Mouse (Mus musculus): ENCODE measurements around the gene Coq10a. TPM values are rescaled to one million over a fixed set of nuclear protein-coding genes. Genes with fewer than 3 reads are reported as not detected.

The Coq10a gene
- 19.4 and 20.4 TPM in 2 replicates for polyA plus RNA-seq (2015; fragmentation: Nextera tagmentation; extraction: Ambion mirVana)

- WGBS, result under 1% methylated on average over 78 of the region's 87 CpGs
- H3K4me3 ChIP-seq (replicated peaks), result peak within 1 kb of the TSS; percentile 81
Measured at GRCm38 (mm10) chr10:128368402-128369217, at the start of gene Coq10a. TSS of gene Coq10a (minus strand) at chr10:128368997.

GRCm38 (mm10) chr10:128414848-128415247 lies 46.1 kb upstream of the Coq10a start:
- H3K4me1 ChIP-seq, result peaks cover 32% of the 10 kb centered on the region
- ATAC-seq (ENCODE audit: insufficient number of reproducible peaks, low FRiP score, low TSS enrichment, low read depth), result no peak
- H3K9me3 ChIP-seq (replicated peaks), result no peaks in the 10 kb centered on the region
- no peak overlapping the region for H3K27ac ChIP-seq (replicated peaks)
- no peak overlapping the region for H3K4me2 ChIP-seq (replicated peaks)
- no peak overlapping the region for H3K4me3 ChIP-seq (replicated peaks)
- no peaks in the 10 kb centered on the region for H3K27me3 ChIP-seq
- 94% methylated on average over 5 of the region's 5 CpGs for WGBS
- H3K36me3 ChIP-seq, result peaks cover 51% of the 10 kb centered on the region
- no peak overlapping the region for H3K9ac ChIP-seq

More at GRCm38 (mm10) chr10:128368402-128369217, at the start of gene Coq10a:
- Histone ChIP-seq H3K4me2 (replicated peaks) (peak within 1 kb of the TSS; percentile 89), H3K36me3 (peaks cover 16% of the 10 kb centered on the region), H3K9ac (peak within 1 kb of the TSS; percentile 58), H3K9me3 (replicated peaks) (no peaks in the 10 kb centered on the region), H3K4me1 (peaks cover 16% of the 10 kb centered on the region), H3K27ac (replicated peaks) (peak within 1 kb of the TSS; percentile 98), H3K27me3 (no peaks in the 10 kb centered on the region)
- peak; percentile 94 for ATAC-seq (ENCODE audit: insufficient number of reproducible peaks, low FRiP score, low TSS enrichment, low read depth)

GRCm38 (mm10) chr10:128413076-128413475 lies 44.3 kb upstream of the Coq10a start:
- no peaks in the 10 kb centered on the region for H3K27me3 ChIP-seq
- ATAC-seq (ENCODE audit: insufficient number of reproducible peaks, low FRiP score, low TSS enrichment, low read depth), result no peak
- H3K9me3 ChIP-seq (replicated peaks), result no peaks in the 10 kb centered on the region
- peak overlapping the region; percentile 93; the same call in 1 of the 2 replicates for H3K4me2 ChIP-seq (replicated peaks)
- WGBS, result 53% methylated on average over 1 of the region's 1 CpGs
- peak overlapping the region; percentile 96; the same call in 1 of the 2 replicates for H3K4me3 ChIP-seq (replicated peaks)
- peaks cover 41% of the 10 kb centered on the region for H3K36me3 ChIP-seq
- no peak overlapping the region for H3K27ac ChIP-seq (replicated peaks)
- H3K9ac ChIP-seq, result no peak overlapping the region
- H3K4me1 ChIP-seq, result peaks cover 40% of the 10 kb centered on the region

GRCm38 (mm10) chr10:128412558-128412957 lies 43.8 kb upstream of the Coq10a start:
- Histone ChIP-seq H3K9me3 (replicated peaks) (no peaks in the 10 kb centered on the region), H3K4me3 (replicated peaks) (peak overlapping the region; percentile 96), H3K9ac (peak overlapping the region; percentile 78; the same call in 1 of the 2 replicates), H3K36me3 (peaks cover 43% of the 10 kb centered on the region), H3K27ac (replicated peaks) (peak overlapping the region; percentile 98), H3K4me1 (peaks cover 40% of the 10 kb centered on the region), H3K27me3 (no peaks in the 10 kb centered on the region), H3K4me2 (replicated peaks) (peak overlapping the region; percentile 93)
- 31% methylated on average over 1 of the region's 1 CpGs for WGBS
- no peak for ATAC-seq (ENCODE audit: insufficient number of reproducible peaks, low FRiP score, low TSS enrichment, low read depth)

- peak overlapping the region; percentile 78 for H3K9ac ChIP-seq
- under 1% methylated on average over 14 of the region's 14 CpGs for WGBS
- no peaks in the 10 kb centered on the region for H3K9me3 ChIP-seq (replicated peaks)
- H3K27ac ChIP-seq (replicated peaks), result peak overlapping the region; percentile 98
- H3K36me3 ChIP-seq, result peaks cover 39% of the 10 kb centered on the region
- no peaks in the 10 kb centered on the region for H3K27me3 ChIP-seq
- peak overlapping the region; percentile 96 for H3K4me3 ChIP-seq (replicated peaks)
- no peak for ATAC-seq (ENCODE audit: insufficient number of reproducible peaks, low FRiP score, low TSS enrichment, low read depth)
- peaks cover 40% of the 10 kb centered on the region for H3K4me1 ChIP-seq
- peak overlapping the region; percentile 93 for H3K4me2 ChIP-seq (replicated peaks)
Measured at GRCm38 (mm10) chr10:128412055-128412381, 43.2 kb upstream of the Coq10a start.

GRCm38 (mm10) chr10:128411211-128412054 lies 42.6 kb upstream of the Coq10a start, which contains the start of the genes Nabp2 and Rnf41:
TSS of gene Nabp2 (minus strand) at chr10:128411492.
TSS of gene Rnf41 (plus strand) at chr10:128411657.
- Histone ChIP-seq H3K9ac (peak within 1 kb of the TSS; percentile 78), H3K9me3 (replicated peaks) (no peaks in the 10 kb centered on the region), H3K27ac (replicated peaks) (peak within 1 kb of the TSS; percentile 98), H3K4me2 (replicated peaks) (peak within 1 kb of the TSS; percentile 93), H3K27me3 (no peaks in the 10 kb centered on the region), H3K4me3 (replicated peaks) (peak within 1 kb of the TSS; percentile 96), H3K4me1 (peaks cover 40% of the 10 kb centered on the region), H3K36me3 (peaks cover 36% of the 10 kb centered on the region)
- ATAC-seq (ENCODE audit: insufficient number of reproducible peaks, low FRiP score, low TSS enrichment, low read depth), result peak; percentile 92
- under 1% methylated on average over 49 of the region's 50 CpGs for WGBS

- Histone ChIP-seq H3K9ac (peak overlapping the region; percentile 78), H3K9me3 (replicated peaks) (no peaks in the 10 kb centered on the region), H3K27me3 (no peaks in the 10 kb centered on the region), H3K4me3 (replicated peaks) (peak overlapping the region; percentile 96), H3K4me2 (replicated peaks) (peak overlapping the region; percentile 93), H3K36me3 (peaks cover 35% of the 10 kb centered on the region), H3K4me1 (peaks cover 40% of the 10 kb centered on the region), H3K27ac (replicated peaks) (peak overlapping the region; percentile 98)
- 19% methylated on average over 4 of the region's 4 CpGs for WGBS
- ATAC-seq (ENCODE audit: insufficient number of reproducible peaks, low FRiP score, low TSS enrichment, low read depth), result no peak
Measured at GRCm38 (mm10) chr10:128410560-128410845, 41.7 kb upstream of the Coq10a start.

GRCm38 (mm10) chr10:128409692-128410559 lies 41.1 kb upstream of the Coq10a start:
- Histone ChIP-seq H3K9ac (peak overlapping the region; percentile 78), H3K27ac (replicated peaks) (peak overlapping the region; percentile 98), H3K9me3 (replicated peaks) (no peaks in the 10 kb centered on the region), H3K4me1 (peaks cover 40% of the 10 kb centered on the region), H3K36me3 (peaks cover 30% of the 10 kb centered on the region), H3K4me3 (replicated peaks) (peak overlapping the region; percentile 96), H3K27me3 (no peaks in the 10 kb centered on the region), H3K4me2 (replicated peaks) (peak overlapping the region; percentile 93)
- ATAC-seq (ENCODE audit: insufficient number of reproducible peaks, low FRiP score, low TSS enrichment, low read depth), result peak; percentile 90
- WGBS, result 4% methylated on average over 36 of the region's 36 CpGs

GRCm38 (mm10) chr10:128408591-128409535 lies 40.1 kb upstream of the Coq10a start:
- Histone ChIP-seq H3K4me1 (peaks cover 39% of the 10 kb centered on the region), H3K4me2 (replicated peaks) (peak overlapping the region; percentile 93), H3K27ac (replicated peaks) (peak overlapping the region; percentile 70), H3K4me3 (replicated peaks) (peak overlapping the region; percentile 96), H3K36me3 (peaks cover 25% of the 10 kb centered on the region), H3K9me3 (replicated peaks) (no peaks in the 10 kb centered on the region), H3K27me3 (no peaks in the 10 kb centered on the region), H3K9ac (peak overlapping the region; percentile 62)
- 16% methylated on average over 35 of the region's 35 CpGs for WGBS
- no peak for ATAC-seq (ENCODE audit: insufficient number of reproducible peaks, low FRiP score, low TSS enrichment, low read depth)

GRCm38 (mm10) chr10:128403931-128404330 lies 35.1 kb upstream of the Coq10a start:
- Histone ChIP-seq H3K4me3 (replicated peaks) (no peak overlapping the region), H3K9me3 (replicated peaks) (no peaks in the 10 kb centered on the region), H3K27ac (replicated peaks) (no peak overlapping the region), H3K27me3 (no peaks in the 10 kb centered on the region), H3K4me1 (peaks cover 7% of the 10 kb centered on the region), H3K36me3 (peaks cover 25% of the 10 kb centered on the region), H3K4me2 (replicated peaks) (no peak overlapping the region), H3K9ac (no peak overlapping the region)
- ATAC-seq (ENCODE audit: insufficient number of reproducible peaks, low FRiP score, low TSS enrichment, low read depth), result no peak
- 85% methylated on average over 7 of the region's 7 CpGs for WGBS
